Mouse (Mus musculus): ENCODE data around the gene Ap4e1.

Gene Ap4e1

GRCm38 (mm10) chr2:127008469-127008998 is at the start of gene Ap4e1:
TSS of gene Ap4e1 (plus strand) at chr2:127008717.
- peak; percentile 87 to 94 for DNase-seq (ENCODE audit: low spot score in 2 of 2)

GRCm38 (mm10) chr2:126961696-126962095 is 46.8 kb upstream of the Ap4e1 start:
- no peak for DNase-seq (ENCODE audit: low spot score in 2 of 2)

GRCm38 (mm10) chr2:126977428-126977827 is 31.1 kb upstream of the Ap4e1 start:
- DNase-seq (ENCODE audit: low spot score in 2 of 2) = no peak

- no peak for DNase-seq (ENCODE audit: low spot score in 2 of 2)
Measured at GRCm38 (mm10) chr2:126983221-126983620, 25.3 kb upstream of the Ap4e1 start.

GRCm38 (mm10) chr2:126989919-126990318 is 18.6 kb upstream of the Ap4e1 start:
- DNase-seq (ENCODE audit: low spot score in 2 of 2) = no peak

GRCm38 (mm10) chr2:126992742-126993141 is 15.8 kb upstream of the Ap4e1 start:
- DNase-seq (ENCODE audit: low spot score in 2 of 2) = no peak

GRCm38 (mm10) chr2:126994384-126995166 is 13.9 kb upstream of the Ap4e1 start:
- DNase-seq (ENCODE audit: low spot score in 2 of 2) = no peak

- peak in 1 of 2 experiments; percentile 40 for DNase-seq (ENCODE audit: low spot score in 2 of 2)
Measured at GRCm38 (mm10) chr2:126996737-126997136, 11.8 kb upstream of the Ap4e1 start.

GRCm38 (mm10) chr2:126998219-126998618 is 10.3 kb upstream of the Ap4e1 start:
- DNase-seq (ENCODE audit: low spot score in 2 of 2) = no peak

- no peak for DNase-seq (ENCODE audit: low spot score in 2 of 2)
Measured at GRCm38 (mm10) chr2:127000406-127001324, 7.9 kb upstream of the Ap4e1 start.

GRCm38 (mm10) chr2:127004046-127004445 is 4.5 kb upstream of the Ap4e1 start:
- no peak for DNase-seq (ENCODE audit: low spot score in 2 of 2)

GRCm38 (mm10) chr2:127006634-127007370 is 1.7 kb upstream of the Ap4e1 start:
- DNase-seq (ENCODE audit: low spot score in 2 of 2) = peak in 1 of 2 experiments; percentile 16

- no peak for DNase-seq (ENCODE audit: low spot score in 2 of 2)
Measured at GRCm38 (mm10) chr2:127007509-127007908, 1.0 kb upstream of the Ap4e1 start.

GRCm38 (mm10) chr2:127035006-127035605 is 26.6 kb downstream of the Ap4e1 start:
- no peak for DNase-seq (ENCODE audit: low spot score in 2 of 2)

- no peak for DNase-seq (ENCODE audit: low spot score in 2 of 2)
Measured at GRCm38 (mm10) chr2:127037299-127037698, 28.8 kb downstream of the Ap4e1 start.

- DNase-seq (ENCODE audit: low spot score in 2 of 2) = no peak
Measured at GRCm38 (mm10) chr2:127061471-127061870, 53.0 kb downstream of the Ap4e1 start.

- no peak for DNase-seq (ENCODE audit: low spot score in 2 of 2)
Measured at GRCm38 (mm10) chr2:127068806-127069205, 60.3 kb downstream of the Ap4e1 start.

GRCm38 (mm10) chr2:127069781-127070434 is 61.4 kb downstream of the Ap4e1 start:
- no peak for DNase-seq (ENCODE audit: low spot score in 2 of 2)

GRCm38 (mm10) chr2:127070435-127070841 is 61.9 kb downstream of the Ap4e1 start, which contains the start of gene Blvra:
TSS of gene Blvra (plus strand) at chr2:127070665.
- DNase-seq (ENCODE audit: low spot score in 2 of 2) = peak; percentile 65 to 84

- DNase-seq (ENCODE audit: low spot score in 2 of 2) = no peak
Measured at GRCm38 (mm10) chr2:127070879-127071278, 62.4 kb downstream of the Ap4e1 start.

GRCm38 (mm10) chr2:127074116-127074515 is 65.6 kb downstream of the Ap4e1 start:
- DNase-seq (ENCODE audit: low spot score in 2 of 2) = no peak
